Mouse (Mus musculus): ENCODE data around the gene Bloc1s3. TPM values are rescaled to one million over a fixed set of nuclear protein-coding genes. Genes with fewer than 3 reads are reported as not detected.

The Bloc1s3 gene
- polyA plus RNA-seq, 2 experiments, result 1.2 to 6.2 TPM

DNA sequence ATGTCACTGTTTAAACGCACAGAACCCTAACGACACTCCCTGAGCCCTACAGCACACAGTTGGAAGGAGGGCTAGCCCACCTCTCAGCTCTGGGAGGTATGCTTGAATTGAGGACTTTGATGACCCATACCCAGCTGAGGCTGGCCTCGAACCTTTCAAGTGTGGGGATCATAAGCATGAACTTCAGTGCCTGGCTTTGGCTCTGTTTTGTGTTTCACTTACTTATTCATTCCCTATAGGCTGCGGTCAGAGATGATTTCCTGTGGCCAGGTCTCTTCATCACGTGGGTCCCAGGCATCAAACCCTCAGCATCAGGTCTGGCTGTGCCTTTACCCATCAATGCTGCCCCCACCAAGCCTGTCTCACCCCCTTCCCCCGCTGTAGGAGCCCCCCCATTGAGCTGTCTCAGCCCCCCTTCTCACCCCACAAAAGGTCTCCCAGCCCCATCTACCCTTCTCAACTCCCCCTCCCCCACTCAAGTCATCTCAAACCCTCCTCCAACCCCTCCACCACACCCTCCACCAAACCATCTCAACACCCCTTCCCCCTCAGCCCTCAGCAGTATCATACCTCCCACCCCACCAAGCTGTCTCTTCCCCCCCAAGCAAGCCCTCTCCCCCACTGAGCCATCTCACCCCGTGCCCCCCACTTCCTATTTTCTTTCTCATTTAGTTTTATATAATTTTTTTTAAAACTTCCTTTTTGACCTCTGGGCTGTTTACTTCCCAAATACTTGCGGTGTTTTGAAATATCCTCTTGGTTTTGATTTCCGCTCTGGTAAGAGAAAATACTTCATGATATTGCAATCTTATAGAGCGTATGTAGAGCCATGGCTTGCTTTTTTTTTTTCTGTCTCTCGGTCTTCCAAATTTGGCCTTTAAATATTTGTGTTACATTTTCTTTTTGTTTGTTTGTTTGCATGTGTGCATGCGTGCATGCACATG is 7.5 kb downstream of the Bloc1s3 start:
- DNase-seq (ENCODE audit: low spot score), result no peak
- Histone ChIP-seq H3K27ac (replicated peaks; ENCODE audit: low read depth, low read length) (no peak overlapping the region), H3K4me3 (replicated peaks; ENCODE audit: low read length) (no peak overlapping the region), H3K4me2 (replicated peaks; ENCODE audit: low read depth, low read length, severe bottlenecking) (no peak overlapping the region), H3K27me3 (ENCODE audit: control insufficient read depth, insufficient read depth, low read length) (no peaks in the 10 kb centered on the region), H3K9ac (ENCODE audit: low read depth, low read length, severe bottlenecking) (no peak overlapping the region), H3K36me3 (ENCODE audit: control insufficient read depth, insufficient read depth, low read length) (no peaks in the 10 kb centered on the region), H3K9me3 (ENCODE audit: control insufficient read depth, low read length) (no peaks in the 10 kb centered on the region), H3K4me1 (ENCODE audit: control insufficient read depth, insufficient read depth, low read length) (no peaks in the 10 kb centered on the region)
- no peak for ATAC-seq (ENCODE audit: low FRiP score, low read depth)
- no peak for TF ChIP-seq POLR2A (IDR thresholded peaks at IDR 0.05; ENCODE audit: borderline replicate concordance, extremely low read depth, insufficient read depth, insufficient read length)
- WGBS, result 73% methylated on average over 12 of the region's 12 CpGs

GRCm38 (mm10) chr7:19498326-19498725 is 9.8 kb downstream of the Bloc1s3 start:
- 78% methylated on average over 4 of the region's 4 CpGs for WGBS
- Histone ChIP-seq H3K4me1 (ENCODE audit: control insufficient read depth, insufficient read depth, low read length) (no peaks in the 10 kb centered on the region), H3K27ac (replicated peaks; ENCODE audit: low read depth, low read length) (no peak overlapping the region)

DNA sequence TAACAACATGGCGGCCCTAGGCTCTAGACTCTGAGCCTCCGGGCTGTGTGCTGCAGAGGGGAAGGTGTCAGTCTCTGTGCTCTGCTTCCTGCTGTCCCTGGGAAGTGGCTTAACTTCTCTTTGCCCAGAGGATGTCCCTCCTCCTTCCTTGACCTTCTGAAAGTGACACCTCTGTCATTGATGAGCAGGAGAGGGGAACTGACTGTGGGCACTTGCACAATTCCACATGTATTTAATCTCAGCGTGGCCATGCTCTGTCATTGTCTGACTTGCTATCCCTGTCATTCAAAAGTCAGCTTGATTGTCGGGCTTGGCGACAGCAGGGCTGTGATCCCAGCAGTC is 12.0 kb downstream of the Bloc1s3 start:
- DNase-seq (ENCODE audit: low spot score) (no peak), ATAC-seq (ENCODE audit: low FRiP score, low read depth) (no peak)
- no peak for TF ChIP-seq POLR2A (IDR thresholded peaks at IDR 0.05; ENCODE audit: borderline replicate concordance, extremely low read depth, insufficient read depth, insufficient read length)
- Histone ChIP-seq H3K9me3 (ENCODE audit: control insufficient read depth, low read length) (no peaks in the 10 kb centered on the region), H3K4me2 (replicated peaks; ENCODE audit: low read depth, low read length, severe bottlenecking) (no peak overlapping the region), H3K36me3 (ENCODE audit: control insufficient read depth, insufficient read depth, low read length) (no peaks in the 10 kb centered on the region), H3K27ac (replicated peaks; ENCODE audit: low read depth, low read length) (no peak overlapping the region), H3K9ac (ENCODE audit: low read depth, low read length, severe bottlenecking) (no peak overlapping the region), H3K4me1 (ENCODE audit: control insufficient read depth, insufficient read depth, low read length) (peaks cover 5% of the 10 kb centered on the region; the same call in 1 of the 2 replicates), H3K27me3 (ENCODE audit: control insufficient read depth, insufficient read depth, low read length) (peaks cover 12% of the 10 kb centered on the region), H3K4me3 (replicated peaks; ENCODE audit: low read length) (no peak overlapping the region)
- 75% methylated on average over 5 of the region's 5 CpGs for WGBS

More at GRCm38 (mm10) chr7:19498326-19498725, 9.8 kb downstream of the Bloc1s3 start:
- H3K27me3 ChIP-seq (ENCODE audit: control insufficient read depth, insufficient read depth, low read length), result no peaks in the 10 kb centered on the region
- H3K9me3 ChIP-seq (ENCODE audit: control insufficient read depth, low read length), result no peaks in the 10 kb centered on the region
- no peaks in the 10 kb centered on the region for H3K36me3 ChIP-seq (ENCODE audit: control insufficient read depth, insufficient read depth, low read length)
- ATAC-seq (ENCODE audit: low FRiP score, low read depth) (no peak), DNase-seq (ENCODE audit: low spot score) (no peak)
- no peak overlapping the region for H3K4me2 ChIP-seq (replicated peaks; ENCODE audit: low read depth, low read length, severe bottlenecking)
- no peak overlapping the region for H3K9ac ChIP-seq (ENCODE audit: low read depth, low read length, severe bottlenecking)
- H3K4me3 ChIP-seq (replicated peaks; ENCODE audit: low read length), result no peak overlapping the region
- no peak for TF ChIP-seq POLR2A (IDR thresholded peaks at IDR 0.05; ENCODE audit: borderline replicate concordance, extremely low read depth, insufficient read depth, insufficient read length)

DNA sequence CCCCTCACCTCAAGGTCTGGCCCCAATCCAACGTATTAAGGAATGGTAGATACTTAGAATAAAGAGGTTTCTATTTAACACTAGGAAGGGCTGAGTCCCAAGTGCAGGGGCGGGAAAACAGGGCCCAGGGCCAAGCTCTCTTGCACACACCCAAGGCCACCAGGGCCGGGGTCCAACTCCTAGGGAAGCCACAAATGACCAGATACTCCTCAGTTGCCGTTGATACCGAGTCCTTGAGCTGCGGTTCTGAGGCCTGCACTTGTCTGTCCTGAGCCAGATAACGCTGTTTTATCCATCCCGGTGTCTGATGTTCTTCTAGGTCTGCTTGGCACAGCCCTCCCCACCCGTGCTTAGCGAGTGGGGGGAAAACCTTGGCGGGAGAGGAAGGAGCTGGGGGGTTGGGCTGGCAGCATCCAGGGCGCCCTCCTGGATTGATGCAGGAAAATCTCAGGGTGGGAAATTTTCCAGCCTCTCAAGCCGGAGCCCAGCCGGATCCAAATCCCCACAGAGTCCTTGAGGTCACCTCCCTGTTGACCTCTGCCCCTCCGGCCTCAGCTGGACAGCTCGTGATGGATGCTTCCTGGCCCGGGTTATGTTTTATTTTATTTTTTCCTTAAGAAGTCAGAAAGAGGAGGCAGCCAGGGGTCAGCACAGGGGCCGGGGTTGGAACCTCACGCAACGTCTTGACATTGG is 12.5 kb downstream of the Bloc1s3 start:
- Histone ChIP-seq H3K4me3 (replicated peaks; ENCODE audit: low read length) (no peak overlapping the region), H3K27me3 (ENCODE audit: control insufficient read depth, insufficient read depth, low read length) (peaks cover 17% of the 10 kb centered on the region), H3K4me1 (ENCODE audit: control insufficient read depth, insufficient read depth, low read length) (peaks cover 5% of the 10 kb centered on the region; the same call in 1 of the 2 replicates), H3K27ac (replicated peaks; ENCODE audit: low read depth, low read length) (no peak overlapping the region), H3K9me3 (ENCODE audit: control insufficient read depth, low read length) (no peaks in the 10 kb centered on the region), H3K9ac (ENCODE audit: low read depth, low read length, severe bottlenecking) (no peak overlapping the region), H3K36me3 (ENCODE audit: control insufficient read depth, insufficient read depth, low read length) (no peaks in the 10 kb centered on the region), H3K4me2 (replicated peaks; ENCODE audit: low read depth, low read length, severe bottlenecking) (no peak overlapping the region)
- 62% methylated on average over 20 of the region's 20 CpGs for WGBS
- DNase-seq (ENCODE audit: low spot score) (peak; percentile 43), ATAC-seq (ENCODE audit: low FRiP score, low read depth) (no peak; the same call in 1 of the 2 replicates)
- no peak for TF ChIP-seq POLR2A (IDR thresholded peaks at IDR 0.05; ENCODE audit: borderline replicate concordance, extremely low read depth, insufficient read depth, insufficient read length)

GRCm38 (mm10) chr7:19494751-19495474 is 13.3 kb downstream of the Bloc1s3 start:
- TF ChIP-seq POLR2A (IDR thresholded peaks at IDR 0.05; ENCODE audit: borderline replicate concordance, extremely low read depth, insufficient read depth, insufficient read length), result no peak
- H3K9me3 ChIP-seq (ENCODE audit: control insufficient read depth, low read length), result no peaks in the 10 kb centered on the region
- peaks cover 24% of the 10 kb centered on the region for H3K27me3 ChIP-seq (ENCODE audit: control insufficient read depth, insufficient read depth, low read length)
- no peak overlapping the region for H3K27ac ChIP-seq (replicated peaks; ENCODE audit: low read depth, low read length)
- WGBS, result 85% methylated on average over 25 of the region's 25 CpGs
- DNase-seq (ENCODE audit: low spot score) (no peak), ATAC-seq (ENCODE audit: low FRiP score, low read depth) (no peak)
- H3K36me3 ChIP-seq (ENCODE audit: control insufficient read depth, insufficient read depth, low read length), result no peaks in the 10 kb centered on the region
- H3K4me1 ChIP-seq (ENCODE audit: control insufficient read depth, insufficient read depth, low read length), result peaks cover 5% of the 10 kb centered on the region; the same call in 1 of the 2 replicates
- no peak overlapping the region for H3K9ac ChIP-seq (ENCODE audit: low read depth, low read length, severe bottlenecking)
- H3K4me2 ChIP-seq (replicated peaks; ENCODE audit: low read depth, low read length, severe bottlenecking), result no peak overlapping the region
- no peak overlapping the region for H3K4me3 ChIP-seq (replicated peaks; ENCODE audit: low read length)
